Mouse (Mus musculus) MEL (cell line): Measurements from ENCODE around the gene Reg3g. TPM values are rescaled to one million over a fixed set of nuclear protein-coding genes. Genes with fewer than 3 reads are reported as not detected.
"Not testable (repeated sequence)": the region's sequence is repeated elsewhere in the genome, so short reads cannot be mapped to it uniquely, and the experiment has no call there.

Source experiments
- DNase-seq: peaks from one replicate; pipeline ENCODE4 v3.0.0; 2011; ENCODE audit warnings: low read depth, low spot score
- H3K27ac ChIP-seq: 2 replicates; pipeline ENCODE4 v1.5.1; 2012; ENCODE audit warnings: low read depth, mild to moderate bottlenecking, control low read depth, low read length, moderate library complexity; ENCODE audit not compliant: control insufficient read depth
- H3K27me3 ChIP-seq, 2 experiments: fragments of 150-350 bp in 1 of 2; sonication (generic) in 1 of 2; 2 replicates each; pipeline ENCODE4 v1.6.1; 2012; ENCODE audit warnings: low read length in 2 of 2, mild to moderate bottlenecking in 2 of 2, improper control_type of control experiment in 1 of 2, moderate library complexity in 1 of 2; ENCODE audit not compliant: insufficient read depth in 2 of 2, control insufficient read depth in 1 of 2
- H3K36me3 ChIP-seq, 2 experiments: 2 replicates each; pipeline ENCODE4 v1.6.1; 2012 to 2014; ENCODE audit warnings: low read length in 2 of 2, improper control_type of control experiment in 1 of 2, inconsistent platforms in 1 of 2, mild to moderate bottlenecking in 1 of 2; ENCODE audit not compliant: insufficient read depth in 2 of 2, control insufficient read depth in 1 of 2
- H3K4me1 ChIP-seq, 2 experiments: fragments of 150-350 bp in 1 of 2; sonication (generic) in 1 of 2; 2 replicates each; pipeline ENCODE4 v1.6.1; 2012; ENCODE audit warnings: low read length in 2 of 2, improper control_type of control experiment in 1 of 2, mild to moderate bottlenecking in 1 of 2; ENCODE audit not compliant: insufficient read depth in 2 of 2, control insufficient read depth in 1 of 2
- H3K4me3 ChIP-seq, 2 experiments: fragments of 150-350 bp in 1 of 2; sonication (generic) in 1 of 2; 2 replicates each; pipeline ENCODE4 v1.5.1; 2012; ENCODE audit warnings: low read depth in 2 of 2, low read length in 2 of 2, mild to moderate bottlenecking in 2 of 2, moderate library complexity in 2 of 2, control low read depth in 1 of 2, improper control_type of control experiment in 1 of 2; ENCODE audit not compliant: control insufficient read depth in 1 of 2, insufficient read depth in 1 of 2
- H3K79me2 ChIP-seq: 2 replicates; pipeline ENCODE4 v1.6.1; 2012; ENCODE audit warnings: mild to moderate bottlenecking, low read length, moderate library complexity; ENCODE audit not compliant: control insufficient read depth, poor library complexity, insufficient read depth
- H3K9ac ChIP-seq: 2 replicates; pipeline ENCODE4 v1.6.1; 2012; ENCODE audit warnings: low read depth, mild to moderate bottlenecking, control low read depth, low read length, moderate library complexity; ENCODE audit not compliant: control insufficient read depth, poor library complexity, severe bottlenecking
- H3K9me3 ChIP-seq: fragments of 150-350 bp; sonication (generic); replicated peaks from 2 replicates; pipeline ENCODE4 v1.6.1; 2012; ENCODE audit warnings: mild to moderate bottlenecking, low read length, improper control_type of control experiment, moderate library complexity; ENCODE audit not compliant: insufficient read depth
- CTCF ChIP-seq, 3 experiments: IDR thresholded peaks in 2 of 3; conservative IDR thresholded peaks in 1 of 3; 2 replicates each; pipeline ENCODE4 v1.5.1; 2011 to 2012; ENCODE audit warnings: low read length in 3 of 3, low read depth in 2 of 3, mild to moderate bottlenecking in 2 of 3, improper control_type of control experiment in 1 of 3, inconsistent platforms in 1 of 3, mixed read lengths in 1 of 3, moderate library complexity in 1 of 3; ENCODE audit not compliant: control insufficient read depth in 1 of 3, insufficient read depth in 1 of 3, poor library complexity in 1 of 3, severe bottlenecking in 1 of 3
- ELF1 ChIP-seq: IDR thresholded peaks from 2 replicates; pipeline ENCODE4 v1.6.1; 2014; ENCODE audit warnings: low read depth, mild to moderate bottlenecking, inconsistent platforms, low read length, improper control_type of control experiment, moderate library complexity
- EP300 ChIP-seq, 2 experiments: IDR thresholded peaks; 2 replicates each; pipeline ENCODE4 v1.6.1; 2011; ENCODE audit warnings: improper control_type of control experiment in 2 of 2, low read length in 2 of 2, low read depth in 1 of 2, mild to moderate bottlenecking in 1 of 2
- KAT2A ChIP-seq: conservative IDR thresholded peaks from 2 replicates; pipeline ENCODE4 v1.6.1; 2012; ENCODE audit warnings: low read depth, low read length, improper control_type of control experiment, inconsistent platforms
- MYC ChIP-seq: IDR thresholded peaks from 2 replicates; pipeline ENCODE4 v1.6.1; 2011; ENCODE audit warnings: low read depth, mild to moderate bottlenecking, low read length, improper control_type of control experiment, moderate library complexity
- POLR2AphosphoS5 ChIP-seq: IDR thresholded peaks from 2 replicates; pipeline ENCODE4 v1.6.1; 2012; ENCODE audit warnings: low read depth, borderline replicate concordance, mild to moderate bottlenecking, inconsistent platforms, low read length, moderate library complexity, mixed read lengths
- RAD21 ChIP-seq: IDR thresholded peaks from 2 replicates; pipeline ENCODE4 v1.6.1; 2011; ENCODE audit warnings: mild to moderate bottlenecking, low read depth, low read length, improper control_type of control experiment
- SIN3A ChIP-seq: IDR thresholded peaks from 2 replicates; pipeline ENCODE4 v1.6.1; 2012; ENCODE audit warnings: low read length, improper control_type of control experiment, inconsistent platforms
- TCF12 ChIP-seq: IDR thresholded peaks from 2 replicates; pipeline ENCODE4 v1.6.1; 2014; ENCODE audit warnings: low read depth, mild to moderate bottlenecking, inconsistent platforms, low read length, improper control_type of control experiment, moderate library complexity
- USF2 ChIP-seq, 2 experiments: IDR thresholded peaks; 2 replicates each; pipeline ENCODE4 v1.6.1; 2011 to 2012; ENCODE audit warnings: improper control_type of control experiment in 2 of 2, low read length in 2 of 2, borderline replicate concordance in 1 of 2, inconsistent platforms in 1 of 2, low read depth in 1 of 2, mild to moderate bottlenecking in 1 of 2; ENCODE audit not compliant: insufficient read depth in 1 of 2
- ZC3H11A ChIP-seq: IDR thresholded peaks from 2 replicates; pipeline ENCODE4 v1.6.1; 2012; ENCODE audit warnings: low read depth, mild to moderate bottlenecking, inconsistent platforms, low read length, improper control_type of control experiment
- ZKSCAN1 ChIP-seq: IDR thresholded peaks from 2 replicates; pipeline ENCODE4 v1.6.1; 2012; ENCODE audit warnings: low read depth, mild to moderate bottlenecking, inconsistent platforms, low read length, improper control_type of control experiment, moderate library complexity
- polyA plus RNA-seq, 2 experiments: library from polyadenylated mRNA; stranded (reverse) in 1 of 2; unstranded in 1 of 2; fragments of >175 nt in 1 of 2; fragments of >200 nt in 1 of 2; gene quantifications; 2 replicates each; pipeline versions ENCODE4 v1.2.1 to v1.2.4; 2012; ENCODE audit warnings: low replicate concordance in 2 of 2, low read depth in 1 of 2; ENCODE audit not compliant: insufficient read length in 2 of 2, insufficient read depth in 1 of 2, missing spikeins in 1 of 2
- total RNA-seq: library from RNA; depleted of rRNA; stranded (reverse); fragments of 300-350 nt; gene quantifications from 2 replicates; pipeline ENCODE4 v1.2.3, GENCODE M21; 2012; rRNA removed

Gene Reg3g
- total and polyA plus RNA-seq, 3 experiments, result not detected

DNA sequence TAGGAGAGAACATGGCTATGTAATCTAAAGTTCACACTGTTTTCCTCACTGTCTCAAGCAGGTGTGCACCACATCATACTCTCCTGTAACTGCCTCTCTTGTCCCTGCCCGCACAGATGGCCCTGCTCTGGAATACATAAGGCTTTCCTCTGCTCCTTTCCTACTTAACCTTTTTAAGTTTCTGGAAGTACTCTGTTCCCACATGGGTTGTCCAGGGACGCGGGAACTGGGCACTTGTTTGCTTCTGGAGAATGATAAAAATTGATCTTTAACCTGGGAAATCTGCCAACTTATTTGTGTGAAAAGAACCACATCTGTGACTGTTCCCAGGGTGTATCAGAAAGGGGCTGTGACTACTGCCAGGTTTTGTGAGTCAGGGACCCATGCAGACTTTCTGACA is 43.2 kb downstream of the Reg3g start:
- H3K4me3 ChIP-seq, result no peak overlapping the region
- no peaks in the 10 kb centered on the region for H3K4me1 ChIP-seq
- no peaks in the 10 kb centered on the region for H3K79me2 ChIP-seq
- H3K27me3 ChIP-seq, result no peaks in the 10 kb centered on the region
- no peak overlapping the region for H3K27ac ChIP-seq
- DNase-seq, result no peak
- H3K9ac ChIP-seq, result no peak overlapping the region
- TF ChIP-seq KAT2A (no peak), ELF1 (no peak), EP300 (IDR thresholded peaks at IDR 0.05; ENCODE audit: low read depth in 1 of 2, low read length in 2 of 2) (no peak), MYC (no peak), POLR2AphosphoS5 (no peak), RAD21 (no peak), ZKSCAN1 (no peak), TCF12 (no peak), ZC3H11A (no peak), CTCF (IDR thresholded peaks at IDR 0.05 in 2 of 3, conservative IDR thresholded peaks at IDR 0.05 in 1 of 3; ENCODE audit: control insufficient read depth in 1 of 3, insufficient read depth in 1 of 3, low read depth in 2 of 3, low read length in 3 of 3, poor library complexity in 1 of 3, severe bottlenecking in 1 of 3) (no peak), SIN3A (no peak), USF2 (IDR thresholded peaks at IDR 0.05; ENCODE audit: borderline replicate concordance in 1 of 2, insufficient read depth in 1 of 2, low read depth in 1 of 2, low read length in 2 of 2) (no peak)
- no peaks in the 10 kb centered on the region for H3K36me3 ChIP-seq
- H3K9me3 ChIP-seq, result no peaks in the 10 kb centered on the region

DNA sequence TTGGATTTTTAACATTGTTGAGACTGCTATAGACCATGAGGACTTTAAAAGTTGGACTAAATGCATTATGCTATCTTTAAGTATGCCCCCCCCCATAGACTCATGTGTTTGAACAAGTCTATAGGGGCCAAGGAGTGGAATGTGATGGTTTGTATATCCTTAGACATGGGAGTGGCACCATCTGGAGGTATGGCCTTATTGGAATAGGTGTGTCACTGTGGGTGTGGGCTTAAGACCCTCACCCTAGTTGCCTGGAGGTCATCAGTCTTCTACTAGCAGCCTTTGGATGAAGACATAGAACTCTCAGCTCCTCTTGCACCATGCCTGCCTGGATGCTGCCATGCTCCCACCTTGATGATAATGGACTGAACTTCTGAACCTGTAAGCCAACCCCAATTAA is 46.3 kb downstream of the Reg3g start, which contains the start of gene Reg1:
Gene Reg1 (plus strand): TSS at position 301 of the 400 bp plus-strand sequence.
- not testable (repeated sequence) for DNase-seq, H3K27me3 ChIP-seq, H3K9ac ChIP-seq, H3K9me3 ChIP-seq, H3K4me1 ChIP-seq, H3K79me2 ChIP-seq, H3K36me3 ChIP-seq, H3K27ac ChIP-seq, H3K4me3 ChIP-seq

Other genes starting within 250 kb of the Reg3g start
- not detected in 2 replicates for gene Reg3b, start 98.2 kb downstream of the Reg3g start, total RNA-seq
- gene Reg3b, start 98.2 kb downstream of the Reg3g start, polyA plus RNA-seq, result not detected
- gene Reg3d, start 90.0 kb downstream of the Reg3g start, total RNA-seq, result not detected in 2 replicates
- gene Reg3d, start 90.0 kb downstream of the Reg3g start, polyA plus RNA-seq, result not detected
- not detected in 2 replicates for gene Reg3a, start 88.2 kb downstream of the Reg3g start, total RNA-seq
- not detected for gene Reg3a, start 88.2 kb downstream of the Reg3g start, polyA plus RNA-seq
- not detected in 2 replicates for gene Reg2, start 73.2 kb downstream of the Reg3g start, total RNA-seq
- not detected for gene Reg2, start 73.2 kb downstream of the Reg3g start, polyA plus RNA-seq
- not detected in 2 replicates for gene Reg1, start 46.2 kb downstream of the Reg3g start, total RNA-seq
- gene Reg1, start 46.2 kb downstream of the Reg3g start, polyA plus RNA-seq, result not detected